Comparison of ENCODE assay signal across 8 mouse cellular contexts in the genomic region with DNA sequence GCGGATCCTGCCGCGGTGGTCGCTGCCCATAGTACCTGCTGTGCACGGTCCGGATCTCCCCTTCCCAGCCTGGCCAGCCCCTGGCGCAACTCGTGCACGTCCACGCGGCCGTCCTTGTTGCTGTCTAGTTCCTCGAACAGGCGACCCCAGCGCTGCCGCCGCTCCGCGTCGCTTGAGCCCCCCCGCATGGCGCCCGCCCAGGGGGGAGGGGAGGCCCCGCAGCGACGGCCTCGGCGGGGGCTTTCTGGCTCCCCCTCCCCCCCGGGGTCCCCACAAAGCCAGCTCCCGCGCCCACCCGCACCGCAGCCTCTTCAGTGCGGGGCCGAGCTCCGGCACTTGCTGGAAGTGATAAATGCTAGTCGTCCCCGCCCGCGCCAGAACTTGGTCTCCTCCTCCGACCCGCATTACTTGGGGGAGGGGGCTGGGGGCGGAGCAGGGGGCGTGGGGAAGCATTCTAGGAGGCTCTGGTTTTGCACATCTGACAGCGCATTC. TPM values are rescaled to one million over a fixed set of nuclear protein-coding genes. Genes with fewer than 3 reads are reported as not detected.
A peak's percentile ranks its signal among the peaks of the same experiment; 100 is the strongest.
DNase-seq lines count a peak whose midpoint lies in the region; ATAC-seq lines count a peak whose summit lies in the region.

TSS of gene Slc25a23 (minus strand) at position 378 of the 492 bp plus-strand sequence.

- ATAC-seq in cerebellum, adult (ENCODE audit: insufficient number of reproducible peaks, low FRiP score, low TSS enrichment): no peak
- peak; percentile 69 for ATAC-seq in limb, embryonic 11.5 days (ENCODE audit: insufficient number of reproducible peaks, low FRiP score, low TSS enrichment, low read depth)
- peak; percentile 85 for ATAC-seq in midbrain, embryonic 15.5 days (replicated peaks)

- 0% methylated on average over 38 of the region's 45 CpGs for WGBS in embryonic facial prominence, embryonic 10.5 days
- 0% methylated on average over 38 of the region's 45 CpGs for WGBS in limb, embryonic 11.5 days
- 0% methylated on average over 38 of the region's 45 CpGs for WGBS in midbrain, embryonic 15.5 days

- peaks cover 59% of the 10 kb centered on the region for H3K27me3 ChIP-seq in embryonic facial prominence, embryonic 10.5 days (replicated peaks; ENCODE audit: low read depth, poor library complexity, severe bottlenecking)
- peaks cover 34% of the 10 kb centered on the region for H3K27me3 ChIP-seq in limb, embryonic 11.5 days (ENCODE audit: control insufficient read depth, insufficient read depth, low read length)
- H3K27me3 ChIP-seq in midbrain, embryonic 15.5 days (replicated peaks): peaks cover 33% of the 10 kb centered on the region

- peak within 1 kb of the TSS; percentile 88 for H3K4me3 ChIP-seq in embryonic facial prominence, embryonic 10.5 days
- H3K4me3 ChIP-seq in limb, embryonic 11.5 days (ENCODE audit: low read depth, low read length): peak within 1 kb of the TSS; percentile 72
- H3K4me3 ChIP-seq in midbrain, embryonic 15.5 days: peak within 1 kb of the TSS; percentile 87

- peak within 1 kb of the TSS; percentile 72 for H3K4me2 ChIP-seq in limb, embryonic 11.5 days (ENCODE audit: low read depth, severe bottlenecking)
- peak within 1 kb of the TSS; percentile 57 for H3K4me2 ChIP-seq in midbrain, embryonic 15.5 days

- H3K9ac ChIP-seq in limb, embryonic 11.5 days (ENCODE audit: low read length): peak within 1 kb of the TSS; percentile 41
- peak within 1 kb of the TSS; percentile 74 for H3K9ac ChIP-seq in midbrain, embryonic 15.5 days

- peak within 1 kb of the TSS; percentile 82 for H3K27ac ChIP-seq in embryonic facial prominence, embryonic 10.5 days (replicated peaks)
- H3K27ac ChIP-seq in limb, embryonic 11.5 days (replicated peaks; ENCODE audit: low read depth, low read length): no peak within 1 kb of the TSS
- peak within 1 kb of the TSS; percentile 95 for H3K27ac ChIP-seq in midbrain, embryonic 15.5 days

- peaks cover 36% of the 10 kb centered on the region for H3K4me1 ChIP-seq in embryonic facial prominence, embryonic 10.5 days
- no peaks in the 10 kb centered on the region for H3K4me1 ChIP-seq in limb, embryonic 11.5 days (ENCODE audit: control insufficient read depth, insufficient read depth, low read length)
- peaks cover 32% of the 10 kb centered on the region for H3K4me1 ChIP-seq in midbrain, embryonic 15.5 days

- H3K9me3 ChIP-seq in embryonic facial prominence, embryonic 10.5 days: no peaks in the 10 kb centered on the region
- H3K9me3 ChIP-seq in limb, embryonic 11.5 days (ENCODE audit: control insufficient read depth, low read length): no peaks in the 10 kb centered on the region
- H3K9me3 ChIP-seq in midbrain, embryonic 15.5 days: no peaks in the 10 kb centered on the region

- 0 out of 2 replicates have a peak, but pooled peaks cover 15% of the 10 kb centered on the region for H3K36me3 ChIP-seq in embryonic facial prominence, embryonic 10.5 days (replicated peaks)
- no peaks in the 10 kb centered on the region for H3K36me3 ChIP-seq in limb, embryonic 11.5 days (ENCODE audit: control insufficient read depth, insufficient read depth, low read length)
- H3K36me3 ChIP-seq in midbrain, embryonic 15.5 days (replicated peaks): peaks cover 3% of the 10 kb centered on the region; the same call in 1 of the 2 replicates

- peak; percentile 73 for DNase-seq in cerebellum, adult 11 months
- DNase-seq in embryonic facial prominence, embryonic 10.5 days (ENCODE audit: low spot score): peak; percentile 90
- DNase-seq in heart, adult 18-20 months: peak; percentile 66 to 74
- DNase-seq in kidney, adult 8-10 months: peak; percentile 63 to 71
- DNase-seq in limb, embryonic 11.5 days (ENCODE audit: low spot score): peak; percentile 83
- peak; percentile 49 to 78 for DNase-seq in spleen, postnatal 4 days (ENCODE audit: low spot score in 2 of 2)

RNA-seq across cellular contexts. Expression of gene Slc25a23, which starts in this region (rescaled TPM):
- 7.0 and 8.2 TPM in 2 replicates for polyA plus RNA-seq in embryonic facial prominence, embryonic 10.5 days (2016; fragmentation: Nextera tagmentation; extraction: Ambion mirVana)
- total RNA-seq in heart, adult 18-20 months (2021): 10 to 100 TPM; 58.9 to 62.5 TPM
- polyA plus RNA-seq in limb, embryonic 11.5 days (2014; fragmentation: Nextera tagmentation; extraction: Ambion mirVana): 4.5 TPM in 2 replicates
- 42.5 TPM in 2 replicates for polyA plus RNA-seq in midbrain, embryonic 15.5 days (2015; fragmentation: Nextera tagmentation; extraction: Ambion mirVana)
